Mouse (Mus musculus): ENCODE results near the gene Ppp2r3c.
"Not testable (repeated sequence)": the region's sequence is repeated elsewhere in the genome, so short reads cannot be mapped to it uniquely, and the experiment has no call there.

Ppp2r3c gene

GRCm38 (mm10) chr12:55272243-55272642 is 30.6 kb downstream of the Ppp2r3c start:
- DNase-seq (ENCODE audit: low spot score in 2 of 2): no peak

- DNase-seq (ENCODE audit: low spot score in 2 of 2): not testable (repeated sequence)
Measured at GRCm38 (mm10) chr12:55263385-55263784, 39.4 kb downstream of the Ppp2r3c start.

GRCm38 (mm10) chr12:55261950-55262349 is 40.8 kb downstream of the Ppp2r3c start:
- DNase-seq (ENCODE audit: low spot score in 2 of 2): not testable (repeated sequence)

- not testable (repeated sequence) for DNase-seq (ENCODE audit: low spot score in 2 of 2)
Measured at GRCm38 (mm10) chr12:55242243-55242642, 60.6 kb downstream of the Ppp2r3c start.

GRCm38 (mm10) chr12:55230520-55230861 is 72.3 kb downstream of the Ppp2r3c start:
- peak; percentile 2 to 3 for DNase-seq (ENCODE audit: low spot score in 2 of 2)

- DNase-seq (ENCODE audit: low spot score in 2 of 2): not testable (repeated sequence)
Measured at GRCm38 (mm10) chr12:55229626-55230519, 72.9 kb downstream of the Ppp2r3c start, which contains the start of gene Srp54c. Gene Srp54c (plus strand): TSS chr12:55230168.

Measured in spleen, postnatal 36 days (tissue).